Mouse (Mus musculus) adipose tissue, adult 10 weeks (tissue): Measurements from ENCODE around the gene Exosc7. TPM values are rescaled to one million over a fixed set of nuclear protein-coding genes. Genes with fewer than 3 reads are reported as not detected.

Experiments
- polyA plus RNA-seq: library from polyadenylated mRNA; stranded (reverse); fragments of 350-450 nt; fragmentation: Illumina TruSeq; extraction: RNeasy Lipid Tissue Mini Kit (QIAGEN cat#74804); gene quantifications from one replicate; pipeline ENCODE4 v1.2.3, GENCODE M21; 2014; ENCODE audit warnings: low read depth, low replicate concordance

Gene Exosc7
- 31.2 TPM for polyA plus RNA-seq

GRCm38 (mm10) chr9:123112805-123113521 lies at the start of gene Exosc7, which contains the start of gene Zdhhc3:
Gene Exosc7, plus strand, starts transcription at chr9:123113215.
Gene Zdhhc3, minus strand, starts transcription at chr9:123113205.

GRCm38 (mm10) chr9:123150241-123151020 lies 37.4 kb downstream of the Exosc7 start, which contains the start of gene Clec3b:
Gene Clec3b, plus strand, starts transcription at chr9:123150946.

Other genes starting within 250 kb of the Exosc7 start
- gene Zfp445, start 247.2 kb upstream of the Exosc7 start, polyA plus RNA-seq, result 54.5 TPM
- gene Zkscan7, start 227.5 kb upstream of the Exosc7 start, polyA plus RNA-seq, result 21.1 TPM
- gene Zfp105, start 190.1 kb upstream of the Exosc7 start, polyA plus RNA-seq, result 6.3 TPM
- gene 1110059G10Rik, start 162.2 kb upstream of the Exosc7 start, polyA plus RNA-seq, result 19.2 TPM
- gene Kif15, start 162.2 kb upstream of the Exosc7 start, polyA plus RNA-seq, result 2.4 TPM
- gene Tmem42, start 91.9 kb upstream of the Exosc7 start, polyA plus RNA-seq, result 19.9 TPM
- 0.84 TPM for gene Tgm4, start 78.5 kb upstream of the Exosc7 start, polyA plus RNA-seq
- gene Zdhhc3, start within 50 bp of the Exosc7 start, polyA plus RNA-seq, result 47.6 TPM
- 189 TPM for gene Clec3b, start 37.7 kb downstream of the Exosc7 start, polyA plus RNA-seq
- gene Cdcp1, start 102.8 kb downstream of the Exosc7 start, polyA plus RNA-seq, result 26.7 TPM
- 9.0 TPM for gene Tmem158, start 147.5 kb downstream of the Exosc7 start, polyA plus RNA-seq